Comparison of ENCODE assay signal across 9 mouse cellular contexts in genomic region chr7:116519805-116520204, GRCm38 (mm10). TPM values are rescaled to one million over a fixed set of nuclear protein-coding genes. Genes with fewer than 3 reads are reported as not detected.
A peak's percentile ranks its signal among the peaks of the same experiment; 100 is the strongest.
DNase-seq lines count a peak whose midpoint lies in the region; ATAC-seq and TF ChIP-seq lines count a peak whose summit lies in the region.
"Had no signal": no experiment of that assay in that cellular context is flagged by ENCODE, and none has a peak within 500 bp of the region (broad histone marks: within the 10 kb centered on the region; RNA-seq: fewer than 3 reads in every experiment).

No protein-coding gene starts in this region.

- 39% methylated on average over 3 of the region's 3 CpGs for WGBS in liver, embryonic 14.5 days (ENCODE audit: insufficient replicate concordance)
- WGBS in liver, embryonic 11.5 days, result 56% methylated on average over 3 of the region's 3 CpGs
- 63% methylated on average over 3 of the region's 3 CpGs for WGBS in midbrain, postnatal 0 days

- H3K27me3 ChIP-seq in liver, embryonic 14.5 days (ENCODE audit: control insufficient read depth, insufficient read depth, low read length), result no peaks in the 10 kb centered on the region
- no peaks in the 10 kb centered on the region for H3K27me3 ChIP-seq in liver, embryonic 11.5 days (replicated peaks; ENCODE audit: control insufficient read depth, insufficient read depth, low read length)
- H3K27me3 ChIP-seq in midbrain, postnatal 0 days (ENCODE audit: insufficient read depth, low read length), result no peaks in the 10 kb centered on the region
- H3K27me3 ChIP-seq: limb, embryonic 13.5 days had no signal

- H3K4me2 ChIP-seq in liver, embryonic 14.5 days (ENCODE audit: low read depth), result no peak overlapping the region
- H3K4me2 ChIP-seq in liver, embryonic 11.5 days, result no peak overlapping the region
- no peak overlapping the region for H3K4me2 ChIP-seq in midbrain, postnatal 0 days (ENCODE audit: low read depth, low read length, poor library complexity, severe bottlenecking)
- H3K4me2 ChIP-seq: limb, embryonic 13.5 days had no signal

- H3K9me3 ChIP-seq in liver, embryonic 14.5 days (ENCODE audit: control insufficient read depth, low read length), result no peaks in the 10 kb centered on the region
- H3K9me3 ChIP-seq in liver, embryonic 11.5 days (ENCODE audit: control insufficient read depth, low read length), result no peaks in the 10 kb centered on the region
- H3K9me3 ChIP-seq in midbrain, postnatal 0 days (ENCODE audit: low read length), result no peaks in the 10 kb centered on the region
- H3K9me3 ChIP-seq: limb, embryonic 13.5 days had no signal

- H3K27ac ChIP-seq in liver, embryonic 14.5 days, result no peak overlapping the region
- H3K27ac ChIP-seq in liver, embryonic 11.5 days (ENCODE audit: low read depth, low read length), result no peak overlapping the region
- no peak overlapping the region for H3K27ac ChIP-seq in midbrain, postnatal 0 days (ENCODE audit: low read depth, low read length)
- H3K27ac ChIP-seq: limb, embryonic 13.5 days had no signal

- H3K36me3 ChIP-seq in liver, embryonic 14.5 days (replicated peaks; ENCODE audit: control insufficient read depth, insufficient read depth, low read depth), result no peaks in the 10 kb centered on the region
- no peaks in the 10 kb centered on the region; the same call in 1 of the 2 replicates for H3K36me3 ChIP-seq in liver, embryonic 11.5 days (ENCODE audit: control insufficient read depth, insufficient read depth, low read length)
- H3K36me3 ChIP-seq in midbrain, postnatal 0 days (ENCODE audit: insufficient read depth, low read length), result peaks cover 18% of the 10 kb centered on the region

- peak; percentile 52 for TF ChIP-seq CTCF in liver, embryonic 14.5 days (IDR thresholded peaks at IDR 0.05; ENCODE audit: low read depth)
- TF ChIP-seq CTCF in midbrain, postnatal 0 days (IDR thresholded peaks at IDR 0.05), result peak; percentile 73

- no peak overlapping the region for H3K9ac ChIP-seq in liver, embryonic 14.5 days (replicated peaks)
- no peak overlapping the region for H3K9ac ChIP-seq in liver, embryonic 11.5 days (ENCODE audit: low read depth, low read length)
- no peak overlapping the region for H3K9ac ChIP-seq in midbrain, postnatal 0 days (replicated peaks; ENCODE audit: low read length, poor library complexity, severe bottlenecking)
- H3K9ac ChIP-seq: limb, embryonic 13.5 days had no signal

- H3K4me1 ChIP-seq in liver, embryonic 14.5 days (replicated peaks; ENCODE audit: control insufficient read depth in 2 of 2, insufficient read depth in 2 of 2, low read length in 1 of 2), result 0 out of 4 replicates have a peak, but pooled peaks cover 0 to 2% of the 10 kb centered on the region in 2 experiments
- no peaks in the 10 kb centered on the region for H3K4me1 ChIP-seq in liver, embryonic 11.5 days (replicated peaks; ENCODE audit: control insufficient read depth, insufficient read depth, low read length)
- H3K4me1 ChIP-seq in midbrain, postnatal 0 days (ENCODE audit: insufficient read depth, low read length), result no peaks in the 10 kb centered on the region

- H3K4me3 ChIP-seq in liver, embryonic 14.5 days (ENCODE audit: insufficient read depth in 1 of 2, low read depth in 2 of 2, low read length in 2 of 2), result no peak overlapping the region
- H3K4me3 ChIP-seq in liver, embryonic 11.5 days (ENCODE audit: low read depth, low read length), result no peak overlapping the region
- no peak overlapping the region for H3K4me3 ChIP-seq in midbrain, postnatal 0 days (ENCODE audit: low read depth, low read length)
- H3K4me3 ChIP-seq: limb, embryonic 13.5 days had no signal

- DNase-seq in embryo, embryonic 10.5 days (ENCODE audit: low spot score), result peak; percentile 58
- no peak for DNase-seq in embryo, embryonic 9.5 days (ENCODE audit: extremely low spot score)
- DNase-seq in liver, embryonic 14.5 days (ENCODE audit: low read depth in 3 of 3, low spot score in 3 of 3), result no peak
- no peak for DNase-seq in liver, embryonic 11.5 days (ENCODE audit: low spot score)
- peak; percentile 31 for DNase-seq in midbrain, postnatal 0 days (ENCODE audit: low spot score)
- no peak for DNase-seq in adrenal gland, postnatal 25 days

- ATAC-seq in liver, embryonic 14.5 days (ENCODE audit: insufficient read depth), result no peak
- no peak for ATAC-seq in liver, embryonic 11.5 days (replicated peaks; ENCODE audit: low FRiP score)
- 0 out of 2 replicates have a peak, but pooled peaks have one; percentile 45 for ATAC-seq in common myeloid progenitor, adult 5-6 weeks (replicated peaks; ENCODE audit: low read depth, poor library complexity, severe bottlenecking)
- ATAC-seq in midbrain, postnatal 0 days (ENCODE audit: low FRiP score), result no peak
- no peak for ATAC-seq in inflammation-experienced regulatory T-cells, adult 6 months

- no peak for TF ChIP-seq EP300 in liver, embryonic 14.5 days (IDR thresholded peaks at IDR 0.05; ENCODE audit: low read depth)

RNA-seq across cellular contexts. Expression of gene Nucb2, which starts 15.6 kb away (rescaled TPM):
- 0.87 and 2.2 TPM in 2 replicates for polyA plus RNA-seq in liver, embryonic 14.5 days (2012; rRNA removed)
- polyA plus RNA-seq in liver, embryonic 14.5 days (2014; fragmentation: Nextera tagmentation; extraction: Ambion mirVana), result 2.9 and 3.1 TPM in 2 replicates
- 8.1 and 8.3 TPM in 2 replicates for polyA plus RNA-seq in liver, embryonic 11.5 days (2014; fragmentation: Nextera tagmentation; extraction: Ambion mirVana)
- 7.7 and 14.3 TPM in 2 replicates for total RNA-seq in common myeloid progenitor, adult 5-6 weeks (2017)
- 14.5 and 43.2 TPM in 2 replicates for total RNA-seq in midbrain, postnatal 0 days (2014; rRNA removed)
- polyA plus RNA-seq in midbrain, postnatal 0 days (2015; fragmentation: Nextera tagmentation; extraction: Ambion mirVana), result 43.3 and 50.4 TPM in 2 replicates
- 16.7 and 21.8 TPM in 2 replicates for total RNA-seq in adrenal gland, postnatal 25 days (2021)
- 10 to 100 TPM in 2 of 3 experiments, 1 to 10 TPM in 1; 8.1 to 25.8 (median 24.9) TPM for polyA plus RNA-seq in inflammation-experienced regulatory T-cells, adult 6 months (2017; shearing (Covaris generic))

Comparison
In these comparisons a context has a peak if more than half of its experiments do, and no peak if none do; other contexts are left out.
1. DNase-seq: peak in embryo, embryonic 10.5 days (single experiment) and midbrain, postnatal 0 days (single experiment); none in embryo, embryonic 9.5 days (single experiment), liver, embryonic 14.5 days (0 of 3), liver, embryonic 11.5 days (single experiment) and adrenal gland, postnatal 25 days (single experiment).